Mouse (Mus musculus) thymus, adult 2 months (tissue): ENCODE data around the gene Spi1.

Source experiments
- CTCF ChIP-seq: fragments of 200-500 bp; IDR thresholded peaks from 2 replicates; pipeline ENCODE4 v1.5.1; 2012; ENCODE audit warnings: mild to moderate bottlenecking, control low read depth, low read length, moderate library complexity, borderline replicate concordance; ENCODE audit not compliant: control insufficient read depth, poor library complexity, insufficient read depth; ENCODE audit errors: extremely low read depth
- POLR2A ChIP-seq: fragments of 200-500 bp; IDR thresholded peaks from 2 replicates; pipeline ENCODE4 v1.6.1; 2012; ENCODE audit warnings: mild to moderate bottlenecking, low read length, control low read depth, moderate library complexity; ENCODE audit not compliant: control insufficient read depth, poor library complexity, insufficient read depth; ENCODE audit errors: extremely low read depth

- TF ChIP-seq CTCF: no peak
- no peak for TF ChIP-seq POLR2A
These were observed 5.3 kb downstream of the Spi1 start for GRCm38 (mm10) chr2:91087453-91087852.
